Mouse (Mus musculus): Measurements from ENCODE around the gene Vgll4.
A peak's percentile ranks its signal among the peaks of the same experiment; 100 is the strongest.

Vgll4 gene

GRCm38 (mm10) chr6:114869501-114870076, 100.2 kb downstream of the Vgll4 start:
- no peak for DNase-seq (ENCODE audit: low spot score)

GRCm38 (mm10) chr6:114868656-114869055, 101.1 kb downstream of the Vgll4 start:
- DNase-seq (ENCODE audit: low spot score), result no peak

- DNase-seq (ENCODE audit: low spot score), result no peak
Observed at GRCm38 (mm10) chr6:114866619-114867018, 103.2 kb downstream of the Vgll4 start.

- no peak for DNase-seq (ENCODE audit: low spot score)
Observed at GRCm38 (mm10) chr6:114866078-114866477, 103.7 kb downstream of the Vgll4 start.

- no peak for DNase-seq (ENCODE audit: low spot score)
Observed at GRCm38 (mm10) chr6:114864421-114864820, 105.4 kb downstream of the Vgll4 start.

- no peak for DNase-seq (ENCODE audit: low spot score)
Observed at GRCm38 (mm10) chr6:114863501-114863900, 106.3 kb downstream of the Vgll4 start.

GRCm38 (mm10) chr6:114862046-114862445, 107.7 kb downstream of the Vgll4 start:
- DNase-seq (ENCODE audit: low spot score), result no peak

- DNase-seq (ENCODE audit: low spot score), result no peak
Observed at GRCm38 (mm10) chr6:114861591-114861990, 108.2 kb downstream of the Vgll4 start.

- DNase-seq (ENCODE audit: low spot score), result peak; percentile 88
Observed at GRCm38 (mm10) chr6:114860677-114861568, 108.9 kb downstream of the Vgll4 start.

GRCm38 (mm10) chr6:114858722-114859053, 111.1 kb downstream of the Vgll4 start:
- DNase-seq (ENCODE audit: low spot score), result no peak

- no peak for DNase-seq (ENCODE audit: low spot score)
Observed at GRCm38 (mm10) chr6:114857996-114858721, 111.6 kb downstream of the Vgll4 start.

GRCm38 (mm10) chr6:114856501-114856900, 113.3 kb downstream of the Vgll4 start:
- DNase-seq (ENCODE audit: low spot score), result no peak

GRCm38 (mm10) chr6:114855644-114856043, 114.2 kb downstream of the Vgll4 start:
- no peak for DNase-seq (ENCODE audit: low spot score)

GRCm38 (mm10) chr6:114854368-114854767, 115.4 kb downstream of the Vgll4 start:
- peak; percentile 40 for DNase-seq (ENCODE audit: low spot score)

GRCm38 (mm10) chr6:114852739-114853138, 117.1 kb downstream of the Vgll4 start:
- DNase-seq (ENCODE audit: low spot score), result no peak

- no peak for DNase-seq (ENCODE audit: low spot score)
Observed at GRCm38 (mm10) chr6:114851688-114852087, 118.1 kb downstream of the Vgll4 start.

- DNase-seq (ENCODE audit: low spot score), result no peak
Observed at GRCm38 (mm10) chr6:114849787-114850186, 120.0 kb downstream of the Vgll4 start.

GRCm38 (mm10) chr6:114848761-114849160, 121.0 kb downstream of the Vgll4 start:
- DNase-seq (ENCODE audit: low spot score), result no peak

GRCm38 (mm10) chr6:114847582-114848174, 122.1 kb downstream of the Vgll4 start:
- DNase-seq (ENCODE audit: low spot score), result no peak

- no peak for DNase-seq (ENCODE audit: low spot score)
Observed at GRCm38 (mm10) chr6:114846153-114846772, 123.5 kb downstream of the Vgll4 start.

- no peak for DNase-seq (ENCODE audit: low spot score)
Observed at GRCm38 (mm10) chr6:114842863-114843262, 126.9 kb downstream of the Vgll4 start.

GRCm38 (mm10) chr6:114842131-114842530, 127.7 kb downstream of the Vgll4 start:
- no peak for DNase-seq (ENCODE audit: low spot score)
